Mouse (Mus musculus) C2C12 (cell line): Measurements from ENCODE around the gene Fam107b. TPM values are rescaled to one million over a fixed set of nuclear protein-coding genes. Genes with fewer than 3 reads are reported as not detected.

Experiments
- H3K27me3 ChIP-seq: one replicate; pipeline ENCODE4 v1.6.1; 2011; ENCODE audit not compliant: control insufficient read depth, insufficient read depth, insufficient read length
- H3K36me3 ChIP-seq: one replicate; pipeline ENCODE4 v1.6.1; 2011; ENCODE audit not compliant: control insufficient read depth, insufficient read depth
- H3K4me3 ChIP-seq: one replicate; pipeline ENCODE4 v1.5.1; 2011; ENCODE audit warnings: mild to moderate bottlenecking, control low read depth; ENCODE audit not compliant: poor library complexity, insufficient read depth, severe bottlenecking
- H3K79me2 ChIP-seq: one replicate; pipeline ENCODE4 v1.6.1; 2011; ENCODE audit not compliant: control insufficient read depth, insufficient read depth
- H3K79me3 ChIP-seq: one replicate; pipeline ENCODE4 v1.6.1; 2011; ENCODE audit warnings: low read depth, control low read depth
- H3ac ChIP-seq: one replicate; pipeline ENCODE3; 2011; ENCODE audit warnings: low read depth; ENCODE audit not compliant: control insufficient read depth, insufficient read length
- CEBPB ChIP-seq: IDR thresholded peaks from one replicate; pipeline ENCODE4 v1.6.1; 2011; ENCODE audit warnings: low read depth, mild to moderate bottlenecking, control low read depth, moderate library complexity
- CTCF ChIP-seq: IDR thresholded peaks from one replicate; pipeline ENCODE4 v1.5.1; 2011; ENCODE audit not compliant: control insufficient read depth, insufficient read depth, insufficient read length
- FOSL1 ChIP-seq: IDR thresholded peaks from one replicate; pipeline ENCODE4 v1.8.0; 2011; ENCODE audit warnings: mild to moderate bottlenecking, low read length; ENCODE audit not compliant: poor library complexity, insufficient read depth, severe bottlenecking
- MAX ChIP-seq: IDR thresholded peaks from one replicate; pipeline ENCODE4 v1.6.1; 2011; ENCODE audit warnings: mild to moderate bottlenecking, control low read depth
- MYOD1 ChIP-seq: IDR thresholded peaks from one replicate; pipeline ENCODE4 v1.6.1; 2011; ENCODE audit warnings: low read depth; ENCODE audit not compliant: control insufficient read depth, insufficient read length
- MYOG ChIP-seq: IDR thresholded peaks from one replicate; pipeline ENCODE4 v1.6.1; 2011; ENCODE audit not compliant: control insufficient read depth, insufficient read length; ENCODE audit errors: extremely low read depth
- USF1 ChIP-seq: IDR thresholded peaks from one replicate; pipeline ENCODE4 v1.6.1; 2011; ENCODE audit warnings: low read depth, mild to moderate bottlenecking, control low read depth, moderate library complexity
- polyA plus RNA-seq: library from polyadenylated mRNA; unstranded; fragments of >200 nt; fragmentation: generic; extraction: Trizol; gene quantifications from one replicate; pipeline ENCODE4 v1.2.1, GENCODE M21; 2012; ENCODE audit warnings: missing spikeins

The Fam107b gene
- polyA plus RNA-seq, 1 experiment: 16.6 TPM

DNA sequence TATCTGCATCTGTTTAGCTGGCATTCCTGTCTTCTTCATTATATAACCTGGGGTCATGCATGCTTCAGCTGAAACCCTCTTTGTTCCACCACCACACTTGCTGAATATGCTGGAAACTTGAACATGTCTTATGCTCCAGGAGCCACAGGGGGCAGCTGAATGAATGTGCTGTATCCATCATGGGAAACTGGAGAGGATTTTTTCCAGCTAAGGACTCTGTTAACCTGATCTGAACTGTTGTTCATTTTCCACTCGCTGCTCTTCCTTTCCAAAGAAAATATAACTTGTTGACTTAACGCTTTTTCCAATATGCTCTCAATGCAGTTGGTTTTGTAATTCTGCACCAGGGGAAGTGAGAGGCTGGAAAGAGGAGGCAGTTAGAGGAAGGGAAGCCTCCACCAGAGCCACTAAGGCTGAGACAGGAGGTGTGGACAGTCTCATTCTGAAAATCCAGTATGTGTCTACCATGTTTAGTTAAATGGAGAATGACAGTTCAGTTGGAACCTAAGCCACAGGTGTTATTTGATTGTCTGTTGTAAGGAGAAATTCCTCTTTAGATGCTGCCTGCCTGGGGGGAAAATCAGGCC, 9.1 kb downstream of the Fam107b start:
- H3K36me3 ChIP-seq: no peaks in the 10 kb centered on the region
- H3K4me3 ChIP-seq: no peak overlapping the region
- no peaks in the 10 kb centered on the region for H3K27me3 ChIP-seq
- TF ChIP-seq MYOD1: no peak
- TF ChIP-seq CEBPB: no peak
- no peak for TF ChIP-seq USF1
- no peak for TF ChIP-seq MAX
- no peak for TF ChIP-seq FOSL1
- TF ChIP-seq MYOG: no peak
- TF ChIP-seq CTCF: no peak
- H3K79me3 ChIP-seq: no peaks in the 10 kb centered on the region
- no peaks in the 10 kb centered on the region for H3K79me2 ChIP-seq
- no peak overlapping the region for H3ac ChIP-seq

DNA sequence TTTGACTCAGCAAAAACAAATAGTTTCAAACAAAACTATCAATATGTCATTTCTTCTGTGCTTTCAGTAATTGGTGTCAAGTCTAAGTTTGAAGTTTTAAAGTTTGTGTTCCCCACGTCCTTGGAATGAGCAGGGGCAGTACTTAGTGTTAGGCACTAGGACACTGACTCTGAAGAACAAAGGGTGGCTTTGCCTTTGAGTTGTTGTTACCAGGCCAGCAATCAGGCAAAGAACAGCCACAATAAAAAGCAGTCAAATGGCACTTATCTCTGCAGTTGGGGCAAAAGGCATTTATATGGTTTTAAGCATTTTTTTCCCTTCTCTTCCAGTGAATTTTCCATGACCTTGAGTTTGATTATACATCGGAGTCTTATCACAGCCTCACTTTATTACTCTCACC, 12.5 kb downstream of the Fam107b start:
- Histone ChIP-seq H3ac (no peak overlapping the region), H3K36me3 (no peaks in the 10 kb centered on the region), H3K27me3 (no peaks in the 10 kb centered on the region), H3K79me2 (no peaks in the 10 kb centered on the region), H3K4me3 (no peak overlapping the region), H3K79me3 (no peaks in the 10 kb centered on the region)
- TF ChIP-seq CTCF (no peak), FOSL1 (no peak)

DNA sequence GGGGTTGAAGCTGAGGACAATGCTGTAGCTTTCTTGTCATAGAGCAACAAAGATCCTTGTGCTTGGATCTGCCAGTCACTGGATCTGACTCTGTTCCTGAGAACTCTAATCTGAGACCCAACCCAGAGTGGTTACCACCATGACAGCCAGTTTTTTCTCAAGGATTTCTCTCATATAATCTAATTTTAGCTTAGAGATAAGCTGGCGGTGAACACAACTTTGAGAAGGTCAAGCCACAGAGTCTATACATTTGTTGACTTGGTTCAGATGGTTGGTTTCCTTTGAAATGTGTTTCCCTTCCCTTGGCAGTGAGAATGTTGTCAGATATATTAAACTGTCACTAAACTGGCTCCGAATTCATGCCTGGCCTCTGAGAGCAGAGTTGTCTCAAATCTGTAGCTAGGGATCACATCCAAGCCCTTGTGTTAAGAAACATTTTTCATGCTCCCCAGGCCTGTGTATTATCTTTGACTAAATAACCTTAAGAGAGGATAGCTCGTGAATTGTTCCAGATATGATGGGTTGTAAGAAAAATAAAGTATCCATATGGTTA, 15.0 kb downstream of the Fam107b start:
- no peaks in the 10 kb centered on the region for H3K79me3 ChIP-seq
- H3ac ChIP-seq: no peak overlapping the region
- TF ChIP-seq CTCF (no peak), MYOD1 (no peak), CEBPB (no peak), MYOG (no peak), FOSL1 (no peak), MAX (no peak), USF1 (no peak)
- no peaks in the 10 kb centered on the region for H3K27me3 ChIP-seq
- no peaks in the 10 kb centered on the region for H3K36me3 ChIP-seq
- no peak overlapping the region for H3K4me3 ChIP-seq
- H3K79me2 ChIP-seq: no peaks in the 10 kb centered on the region

DNA sequence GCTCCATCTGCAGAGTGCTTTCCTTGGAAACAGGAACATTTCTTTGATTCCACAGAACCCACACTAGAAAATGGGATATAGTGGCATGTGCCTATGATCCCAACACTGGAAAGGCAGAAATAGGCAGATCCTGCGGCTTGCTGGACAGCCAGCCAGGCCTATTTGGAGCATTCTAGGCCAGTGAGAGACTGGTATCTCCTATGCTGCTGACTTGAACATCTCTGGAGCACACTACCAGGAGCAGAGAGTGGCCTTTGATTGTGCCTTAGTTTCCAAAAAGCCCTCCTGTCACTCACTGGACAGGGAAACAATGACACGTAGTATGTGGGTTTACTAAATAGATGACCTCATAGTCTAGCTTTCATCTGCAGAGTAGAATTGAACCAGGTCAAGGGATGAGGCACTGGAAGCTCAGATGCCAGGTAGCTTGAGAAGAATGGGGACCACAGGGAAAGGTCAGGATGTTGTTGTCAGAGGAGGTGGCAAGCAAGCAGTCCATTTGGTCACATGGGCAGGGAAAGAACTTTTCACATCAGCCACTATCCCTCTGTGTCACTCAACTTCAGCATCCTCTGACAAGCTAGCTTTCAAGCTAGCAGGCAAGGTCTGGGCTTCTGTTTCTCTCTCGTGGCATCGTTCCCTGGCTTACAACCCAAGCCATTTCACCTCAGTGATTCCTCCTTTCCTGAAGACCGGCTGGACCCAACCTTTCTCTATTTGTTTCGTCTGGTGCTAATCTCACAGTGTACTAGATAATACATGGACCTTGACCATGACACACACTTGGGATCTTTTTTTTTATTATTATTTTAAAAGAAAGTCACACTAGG, 20.0 kb downstream of the Fam107b start:
- Histone ChIP-seq H3ac (no peak overlapping the region), H3K79me3 (no peaks in the 10 kb centered on the region), H3K4me3 (no peak overlapping the region), H3K79me2 (no peaks in the 10 kb centered on the region), H3K36me3 (no peaks in the 10 kb centered on the region), H3K27me3 (no peaks in the 10 kb centered on the region)
- TF ChIP-seq MYOD1 (no peak), FOSL1 (no peak), CTCF (no peak), MYOG (no peak), USF1 (no peak), CEBPB (no peak), MAX (no peak)

DNA sequence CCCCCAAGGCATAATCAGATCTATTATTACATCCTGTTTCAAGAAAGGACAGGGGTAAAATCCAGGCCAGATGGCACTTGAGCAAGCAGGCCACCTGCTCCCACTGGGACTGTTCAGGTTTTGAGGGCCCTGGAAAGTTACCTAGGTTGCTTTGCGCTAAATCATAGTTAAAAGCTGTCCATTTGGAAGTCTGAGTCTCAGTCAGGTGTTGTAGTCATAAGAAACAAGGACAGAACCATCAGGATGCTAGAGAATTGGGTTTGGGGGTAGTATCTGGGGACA, 20.6 kb downstream of the Fam107b start:
- H3K79me2 ChIP-seq: no peaks in the 10 kb centered on the region

More for the DNA sequence above, 20.6 kb downstream of the Fam107b start:
- Histone ChIP-seq H3K27me3 (no peaks in the 10 kb centered on the region), H3K36me3 (no peaks in the 10 kb centered on the region), H3K4me3 (no peak overlapping the region), H3ac (no peak overlapping the region), H3K79me3 (no peaks in the 10 kb centered on the region)
- no peak for TF ChIP-seq CEBPB
- TF ChIP-seq USF1: no peak
- no peak for TF ChIP-seq MYOD1
- no peak for TF ChIP-seq MAX
